Mouse (Mus musculus) ZHBTc4 (cell line): ENCODE measurements at regions not wholly inside any gene's neighbourhood (a gene's known extent, or its start where the extent isn't known, plus 50 kb on each side); places are given as distances from the start of the nearest gene placed in this dataset.

Experiments used
- DNase-seq: peaks from one replicate; pipeline ENCODE4 v3.0.0-alpha.2; 2011; ENCODE audit warnings: low read depth, low spot score

GRCm38 (mm10) chr11:26881635-26882034 lies 287.8 kb upstream of the Vrk2 start:
- DNase-seq: no peak
